Mouse (Mus musculus) intestine, embryonic 14.5 days (tissue): Measurements from ENCODE around the gene Kncn. TPM values are rescaled to one million over a fixed set of nuclear protein-coding genes. Genes with fewer than 3 reads are reported as not detected.

Experiments
- ATAC-seq: fragments of 200-750 bp; cut with Nextera tagmentation; replicated peaks from 2 replicates; pipeline ENCODE4 v1.8.0; 2017; ENCODE audit warnings: low read depth, moderate number of reproducible peaks, moderate TSS enrichment, moderate library complexity; ENCODE audit not compliant: low FRiP score, low TSS enrichment
- DNase-seq: peaks from one replicate; pipeline ENCODE4 v3.0.0-alpha.2; 2018; ENCODE audit warnings: low spot score
- H3K27ac ChIP-seq: fragments of 300-500 bp; sonication (generic); 2 replicates; pipeline ENCODE4 v1.5.1; 2014; ENCODE audit warnings: low read depth, mild to moderate bottlenecking, control low read depth
- H3K27me3 ChIP-seq: fragments of 300-500 bp; sonication (generic); replicated peaks from 2 replicates; pipeline ENCODE4 v1.6.1; 2014; ENCODE audit warnings: low read length, control low read depth; ENCODE audit not compliant: control insufficient read depth, insufficient read depth
- H3K36me3 ChIP-seq: fragments of 300-500 bp; sonication (generic); 2 replicates; pipeline ENCODE4 v1.6.1; 2014; ENCODE audit warnings: low read length, control low read depth; ENCODE audit not compliant: control insufficient read depth, insufficient read depth
- H3K4me1 ChIP-seq: fragments of 300-500 bp; sonication (generic); replicated peaks from 2 replicates; pipeline ENCODE4 v1.6.1; 2014; ENCODE audit warnings: low read length, control low read depth, mixed read lengths; ENCODE audit not compliant: control insufficient read depth, insufficient read depth
- H3K4me2 ChIP-seq: fragments of 300-500 bp; sonication (generic); 2 replicates; pipeline ENCODE4 v1.6.1; 2014; ENCODE audit warnings: low read length
- H3K4me3 ChIP-seq: fragments of 300-500 bp; sonication (generic); 2 replicates; pipeline ENCODE4 v1.5.1; 2014; ENCODE audit warnings: low read depth, low read length, control low read depth, mixed read lengths
- H3K9ac ChIP-seq: fragments of 300-500 bp; sonication (generic); 2 replicates; pipeline ENCODE4 v1.6.1; 2014; ENCODE audit warnings: mild to moderate bottlenecking, low read length
- H3K9me3 ChIP-seq: fragments of 300-500 bp; sonication (generic); 2 replicates; pipeline ENCODE4 v1.6.1; 2016; ENCODE audit warnings: low read length, control low read depth; ENCODE audit not compliant: control insufficient read depth
- WGBS: fragments of 180-500 bp; shearing (Covaris S2); extraction: QIAGEN DNeasy Blood & Tissue Kit; methylation state at CpG from one replicate; pipeline ENCODE4 v1.1.7; 2014; 5-methylcytosine and 5-hydroxymethylcytosine counted together
- polyA plus RNA-seq: library from polyadenylated mRNA; unstranded; fragments of >200 nt; fragmentation: Nextera tagmentation; extraction: Ambion mirVana; gene quantifications from 2 replicates; pipeline ENCODE4 v1.2.1, GENCODE M21; 2014

Kncn gene
- not detected in 2 replicates for polyA plus RNA-seq

DNA sequence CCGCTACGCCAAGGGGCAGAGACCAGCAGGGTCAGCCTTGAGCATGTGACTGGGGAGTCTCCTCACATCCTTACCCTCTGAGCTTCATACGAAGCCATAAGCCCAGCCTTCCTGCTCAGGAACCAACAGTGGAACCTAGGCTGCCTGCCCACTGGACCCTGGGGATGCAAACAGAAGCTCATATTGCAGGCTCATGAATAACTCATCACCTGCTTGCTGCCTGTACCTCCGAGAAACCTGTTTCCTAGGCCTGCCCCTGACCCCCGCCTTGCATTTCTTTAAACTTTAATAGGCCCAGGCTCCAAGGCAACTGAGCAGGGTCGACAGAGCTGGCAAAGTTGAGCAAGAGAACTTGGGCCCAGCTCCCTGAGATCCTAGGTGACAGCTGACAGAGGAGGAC is at the start of gene Kncn:
Gene Kncn (plus strand): TSS at position 379 of the 400 bp plus-strand sequence.
- Histone ChIP-seq H3K27me3 (no peaks in the 10 kb centered on the region; the same call in 1 of the 2 replicates), H3K9ac (no peak within 1 kb of the TSS), H3K4me2 (no peak within 1 kb of the TSS), H3K27ac (no peak within 1 kb of the TSS), H3K4me3 (no peak within 1 kb of the TSS), H3K4me1 (no peaks in the 10 kb centered on the region), H3K36me3 (no peaks in the 10 kb centered on the region), H3K9me3 (no peaks in the 10 kb centered on the region)
- WGBS = 69% methylated on average over 6 of the region's 6 CpGs
- DNase-seq (no peak), ATAC-seq (no peak)

DNA sequence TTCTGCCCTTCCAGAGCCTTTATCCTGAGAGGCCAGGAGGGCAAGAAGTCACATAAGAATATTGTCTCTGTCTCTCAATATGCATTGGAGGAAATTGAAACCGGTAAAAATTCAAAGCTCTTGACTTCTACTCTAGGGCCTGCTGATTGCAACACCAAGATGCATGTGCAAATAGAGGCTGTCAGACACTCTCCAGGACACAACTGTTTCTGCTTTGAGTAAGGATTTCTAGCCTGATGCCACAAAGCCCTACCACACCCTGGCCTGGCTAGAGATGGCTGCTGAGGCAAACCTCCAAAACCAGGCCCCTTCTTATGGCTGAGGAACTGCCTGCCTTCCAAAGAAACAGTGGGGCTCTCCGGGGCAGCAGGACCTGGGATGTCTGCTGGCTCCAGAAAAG is 48.6 kb upstream of the Kncn start:
- Histone ChIP-seq H3K4me2 (no peak overlapping the region), H3K4me3 (no peak overlapping the region), H3K9me3 (no peaks in the 10 kb centered on the region), H3K36me3 (peaks cover 25% of the 10 kb centered on the region), H3K9ac (no peak overlapping the region), H3K4me1 (peaks cover 9% of the 10 kb centered on the region; the same call in 1 of the 2 replicates), H3K27me3 (no peaks in the 10 kb centered on the region), H3K27ac (no peak overlapping the region)
- DNase-seq = no peak
- ATAC-seq = no peak
- 66% methylated on average over 2 of the region's 2 CpGs for WGBS

DNA sequence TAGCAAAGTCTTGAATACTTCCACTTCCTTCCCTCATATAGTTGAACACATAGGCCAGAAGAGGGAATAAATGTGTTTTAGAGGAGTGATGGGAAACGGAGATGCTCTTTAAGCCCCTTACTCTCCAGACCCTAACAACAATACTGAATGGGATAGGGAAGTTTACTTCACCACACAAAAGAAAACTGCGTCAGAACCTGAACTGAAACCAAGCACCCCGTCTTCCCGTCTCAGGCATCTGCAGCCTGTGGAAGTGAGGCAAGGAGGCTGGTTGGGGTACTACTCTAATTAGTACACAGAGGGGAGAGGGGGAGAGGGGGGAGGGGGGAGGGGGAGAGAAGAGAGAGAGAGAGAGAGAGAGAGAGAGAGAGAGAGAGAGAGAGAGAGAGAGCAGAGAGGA is 46.0 kb upstream of the Kncn start:
- Histone ChIP-seq H3K27me3 (no peaks in the 10 kb centered on the region), H3K4me2 (peak overlapping the region; percentile 78; the same call in 1 of the 2 replicates), H3K4me1 (peaks cover 9% of the 10 kb centered on the region; the same call in 1 of the 2 replicates), H3K9me3 (no peaks in the 10 kb centered on the region), H3K27ac (no peak overlapping the region), H3K4me3 (no peak overlapping the region), H3K9ac (no peak overlapping the region), H3K36me3 (peaks cover 9% of the 10 kb centered on the region)
- no peak for DNase-seq
- ATAC-seq = no peak
- 60% methylated on average over 4 of the region's 4 CpGs for WGBS

DNA sequence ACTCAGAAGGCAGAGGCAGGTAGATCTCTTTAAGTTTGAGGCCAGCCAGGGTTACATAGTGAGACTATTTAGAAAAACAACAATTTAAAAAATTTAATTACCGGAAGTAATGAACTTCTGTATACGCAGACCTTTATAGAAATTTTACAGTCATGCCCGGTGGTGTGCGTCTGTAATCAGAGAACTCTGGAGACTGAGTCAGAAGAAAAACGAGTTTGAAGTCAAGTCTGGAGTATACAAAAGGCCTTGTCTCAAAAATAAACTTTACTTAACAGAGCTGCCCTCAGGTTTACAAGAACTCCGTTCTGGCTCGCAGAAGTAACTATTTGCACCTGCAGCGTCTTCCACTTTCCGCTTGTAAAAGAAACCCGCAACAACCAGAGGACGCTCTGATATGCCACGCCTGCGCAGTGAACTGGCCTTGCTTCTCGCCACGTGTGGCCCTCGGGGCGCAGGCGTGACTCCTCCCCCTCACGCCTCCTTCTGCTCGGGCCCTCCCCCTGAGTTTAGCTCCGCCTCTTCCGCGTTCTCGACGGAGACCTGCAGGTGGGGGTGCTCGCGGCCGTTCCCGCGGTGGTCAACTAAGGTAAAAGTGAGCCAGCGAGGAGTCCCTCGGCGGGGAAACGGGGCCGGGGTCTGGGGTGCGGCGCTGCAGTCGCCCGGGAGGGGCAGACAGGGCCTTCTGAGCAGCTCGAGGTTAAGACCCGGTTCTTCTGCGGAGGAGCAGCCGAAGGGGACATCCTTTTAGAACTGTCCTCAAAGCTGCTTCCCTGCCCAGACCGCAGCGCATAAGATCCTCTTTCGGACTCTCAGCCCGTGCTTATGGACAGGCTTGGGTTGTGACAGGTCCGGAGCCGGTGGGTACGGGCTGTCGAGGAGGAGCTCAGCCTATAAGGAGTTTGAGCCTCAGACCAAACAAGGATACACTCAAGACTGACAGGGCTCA is 45.2 kb upstream of the Kncn start, which contains the start of gene Mknk1:
Gene Mknk1 (plus strand): TSS at position 503 of the 946 bp plus-strand sequence.
- Histone ChIP-seq H3K4me1 (peaks cover 9% of the 10 kb centered on the region; the same call in 1 of the 2 replicates), H3K27ac (peak within 1 kb of the TSS; percentile 27; the same call in 1 of the 2 replicates), H3K4me3 (peak within 1 kb of the TSS; percentile 71), H3K27me3 (no peaks in the 10 kb centered on the region), H3K9me3 (no peaks in the 10 kb centered on the region), H3K9ac (peak within 1 kb of the TSS; percentile 65), H3K4me2 (peak within 1 kb of the TSS; percentile 78), H3K36me3 (peaks cover 4% of the 10 kb centered on the region; the same call in 1 of the 2 replicates)
- peak; percentile 96 for DNase-seq
- peak; percentile 94 for ATAC-seq
- 2% methylated on average over 51 of the region's 51 CpGs for WGBS

DNA sequence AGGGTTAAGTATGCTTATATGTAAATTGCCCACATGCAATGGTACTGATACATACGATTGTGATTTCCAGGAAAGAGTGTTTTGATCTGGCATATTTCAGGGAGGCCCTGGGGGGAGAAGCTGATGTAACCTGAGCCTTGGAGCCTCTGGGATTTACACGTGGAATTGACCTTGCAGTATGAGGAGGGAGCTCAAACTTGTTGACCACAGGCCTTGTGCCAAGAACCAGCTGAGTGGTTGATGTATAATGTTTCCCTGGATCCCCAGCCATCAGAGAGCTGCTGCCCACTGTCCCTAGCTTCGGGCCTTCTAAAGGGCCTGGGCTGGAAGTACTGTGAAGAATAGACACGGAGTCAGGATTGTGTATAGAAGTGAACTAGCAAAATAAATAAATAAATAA is 44.2 kb upstream of the Kncn start:
- ATAC-seq = no peak
- DNase-seq = no peak
- 42% methylated on average over 4 of the region's 4 CpGs for WGBS
- no peak overlapping the region for H3K27ac ChIP-seq
- H3K4me3 ChIP-seq = peak overlapping the region; percentile 71
- no peaks in the 10 kb centered on the region for H3K36me3 ChIP-seq
- peaks cover 9% of the 10 kb centered on the region; the same call in 1 of the 2 replicates for H3K4me1 ChIP-seq
- H3K4me2 ChIP-seq = peak overlapping the region; percentile 78
- no peaks in the 10 kb centered on the region for H3K27me3 ChIP-seq
- H3K9ac ChIP-seq = no peak overlapping the region
- H3K9me3 ChIP-seq = no peaks in the 10 kb centered on the region

DNA sequence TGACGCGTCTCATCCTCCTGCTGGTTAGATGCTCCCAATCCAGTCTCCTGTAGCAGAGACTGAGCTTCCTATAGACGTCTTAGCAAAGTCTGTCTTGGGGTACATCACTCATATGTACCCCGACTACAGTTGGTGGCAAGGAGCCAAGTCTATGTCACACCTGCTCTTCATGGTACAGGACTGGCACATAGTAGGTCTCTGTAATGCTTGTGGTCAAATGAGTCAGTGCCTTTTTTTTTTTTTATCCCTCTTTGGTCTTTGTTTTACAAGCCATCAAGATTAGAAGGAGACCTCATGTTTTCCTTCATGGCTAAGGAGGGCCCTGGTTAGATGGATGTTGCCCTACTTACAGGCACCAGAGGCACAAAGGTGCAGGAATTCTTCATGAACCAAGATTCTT is 43.4 kb upstream of the Kncn start:
- Histone ChIP-seq H3K9ac (no peak overlapping the region), H3K4me3 (no peak overlapping the region), H3K4me1 (peaks cover 9% of the 10 kb centered on the region; the same call in 1 of the 2 replicates), H3K4me2 (no peak overlapping the region), H3K36me3 (no peaks in the 10 kb centered on the region), H3K27me3 (no peaks in the 10 kb centered on the region), H3K9me3 (no peaks in the 10 kb centered on the region), H3K27ac (no peak overlapping the region)
- WGBS = 92% methylated on average over 4 of the region's 4 CpGs
- DNase-seq (no peak), ATAC-seq (no peak)

DNA sequence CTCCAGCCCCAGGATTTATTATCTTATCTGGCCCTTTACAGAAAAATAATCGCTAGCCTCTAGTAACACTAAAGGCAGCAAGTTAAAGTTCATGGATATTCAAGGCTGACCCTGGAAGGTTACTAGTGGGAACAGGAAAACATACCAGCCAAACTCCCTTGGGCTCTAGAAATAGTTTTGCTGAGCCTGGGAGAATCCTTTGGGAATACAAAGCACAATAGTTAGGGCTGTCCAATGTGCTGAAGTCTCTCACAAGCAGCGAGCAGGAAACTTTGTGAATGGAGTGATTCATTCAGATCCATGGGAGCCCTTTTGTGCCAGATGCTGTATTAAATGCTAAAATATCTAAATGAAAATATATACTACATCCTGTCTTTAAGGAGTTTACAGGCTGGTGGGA is 37.5 kb upstream of the Kncn start:
- Histone ChIP-seq H3K4me3 (no peak overlapping the region), H3K4me2 (no peak overlapping the region), H3K36me3 (peaks cover 26% of the 10 kb centered on the region), H3K9ac (no peak overlapping the region), H3K9me3 (no peaks in the 10 kb centered on the region), H3K27me3 (no peaks in the 10 kb centered on the region), H3K27ac (no peak overlapping the region), H3K4me1 (no peaks in the 10 kb centered on the region)
- 54% methylated on average over 2 of the region's 2 CpGs for WGBS
- DNase-seq (no peak), ATAC-seq (no peak)

DNA sequence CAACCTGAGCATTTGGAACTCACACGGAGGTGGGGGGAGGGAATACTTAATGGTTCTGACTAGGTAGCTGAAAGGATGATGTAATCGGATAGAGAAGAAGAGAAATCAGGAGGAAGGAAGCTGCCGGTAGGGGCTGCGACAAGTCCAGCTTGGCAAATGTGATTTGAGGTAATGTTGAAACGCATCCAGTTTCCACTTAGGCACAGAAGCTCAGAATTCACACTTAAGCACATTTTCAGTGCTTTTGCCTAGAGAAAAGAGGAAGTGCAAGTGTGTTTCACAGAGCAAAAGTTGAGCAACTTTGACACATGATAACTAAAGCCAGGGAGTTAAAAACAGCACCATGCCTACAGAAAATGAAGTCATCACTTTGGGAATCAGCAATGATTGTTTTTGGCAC is 36.8 kb upstream of the Kncn start:
- no peak overlapping the region for H3K9ac ChIP-seq
- H3K4me3 ChIP-seq = no peak overlapping the region
- DNase-seq (no peak), ATAC-seq (no peak)
- H3K4me1 ChIP-seq = no peaks in the 10 kb centered on the region
- H3K27me3 ChIP-seq = no peaks in the 10 kb centered on the region
- no peak overlapping the region for H3K27ac ChIP-seq
- H3K4me2 ChIP-seq = no peak overlapping the region
- H3K9me3 ChIP-seq = no peaks in the 10 kb centered on the region
- peaks cover 26% of the 10 kb centered on the region for H3K36me3 ChIP-seq
- 59% methylated on average over 5 of the region's 5 CpGs for WGBS
